Mouse (Mus musculus): ENCODE measurements around the gene Hist1h2ab.

Hist1h2ab gene

DNA sequence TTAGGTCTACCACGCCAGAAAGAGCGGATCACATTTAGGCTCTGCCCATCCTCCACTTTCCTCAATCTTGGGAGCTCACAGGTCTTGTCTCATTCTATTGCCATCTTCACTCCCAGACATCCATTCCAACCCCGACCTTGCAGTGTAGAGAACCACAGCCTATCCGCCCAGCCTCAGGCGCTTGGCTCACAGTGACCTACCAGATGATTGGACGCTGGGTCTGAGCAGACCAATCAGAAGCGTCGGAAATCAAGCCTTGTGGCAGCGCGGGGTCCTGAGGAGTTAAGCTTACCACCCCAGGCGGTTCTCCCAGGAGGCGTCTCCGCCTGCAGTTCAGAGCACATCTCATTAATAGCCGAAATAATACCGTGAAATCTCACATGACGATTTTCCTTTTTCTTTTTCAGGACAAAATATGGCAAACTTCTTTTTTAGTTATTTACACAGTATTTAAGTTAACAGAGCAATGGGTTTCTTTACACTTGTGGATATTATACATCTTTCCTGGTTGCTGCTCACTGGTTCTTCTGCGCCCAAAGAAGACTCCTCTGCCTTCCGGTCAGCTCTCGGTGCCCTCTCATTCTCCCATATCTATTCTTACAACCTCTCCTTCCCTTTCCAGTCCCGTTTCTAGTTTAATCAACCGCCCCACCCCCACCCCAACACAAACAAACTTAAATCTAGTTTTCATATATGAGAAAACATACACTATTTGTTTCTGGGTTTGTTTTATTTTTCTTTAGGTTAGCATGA lies 21.8 kb downstream of the Hist1h2ab start:
- DNase-seq (ENCODE audit: extremely low read depth, low read depth), result peak; percentile 68

DNA sequence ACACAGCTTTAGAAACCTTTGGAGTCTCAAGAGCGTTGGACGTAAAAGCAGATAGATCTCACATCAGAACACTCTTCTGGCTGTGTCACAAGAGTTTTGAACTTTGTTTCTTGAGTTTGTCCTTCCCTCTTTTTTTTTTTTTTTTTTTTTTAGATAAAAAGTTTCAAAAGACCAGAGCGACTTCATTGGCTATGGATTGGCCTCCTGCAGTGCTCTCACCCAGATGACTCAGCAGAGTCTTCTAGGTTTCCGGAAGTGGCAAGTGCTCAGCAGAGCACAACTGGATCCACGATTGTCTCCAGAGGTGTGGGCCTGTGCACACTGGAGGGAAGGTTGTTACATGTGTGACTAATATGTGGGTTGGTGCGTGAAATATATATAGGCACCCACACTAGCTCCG lies 27.4 kb downstream of the Hist1h2ab start:
- DNase-seq (ENCODE audit: extremely low read depth, low read depth), result no peak

DNA sequence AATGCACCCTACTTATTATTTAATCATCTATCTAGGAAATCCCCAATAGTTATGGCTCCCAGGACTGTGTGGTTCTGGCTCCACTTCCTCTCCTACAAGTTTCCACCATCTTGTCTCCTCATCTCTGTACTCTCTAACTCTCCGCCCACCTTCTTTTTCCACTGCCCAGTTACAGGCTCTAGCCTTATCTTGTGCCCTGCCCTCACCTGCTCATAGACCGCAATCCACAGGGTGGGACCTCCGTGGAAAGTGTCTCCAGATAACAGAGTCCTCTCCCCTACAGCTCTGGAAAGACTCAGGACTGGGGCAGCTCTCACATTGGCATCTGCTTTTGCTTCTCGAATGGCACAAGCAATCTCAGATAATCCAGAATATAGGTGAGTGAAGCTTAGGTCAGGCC lies 28.1 kb downstream of the Hist1h2ab start:
- no peak for DNase-seq (ENCODE audit: extremely low read depth, low read depth)

- peak; percentile 53 for DNase-seq (ENCODE audit: extremely low read depth, low read depth)
Observed at GRCm38 (mm10) chr13:23792520-23792919, 41.6 kb downstream of the Hist1h2ab start.

GRCm38 (mm10) chr13:23799405-23799804 lies 48.5 kb downstream of the Hist1h2ab start:
- DNase-seq (ENCODE audit: extremely low read depth, low read depth), result no peak

Data from MEL-GATA-1-ER (cell line).